ENCODE assay signal across 18 mouse cellular contexts in the genomic region with DNA sequence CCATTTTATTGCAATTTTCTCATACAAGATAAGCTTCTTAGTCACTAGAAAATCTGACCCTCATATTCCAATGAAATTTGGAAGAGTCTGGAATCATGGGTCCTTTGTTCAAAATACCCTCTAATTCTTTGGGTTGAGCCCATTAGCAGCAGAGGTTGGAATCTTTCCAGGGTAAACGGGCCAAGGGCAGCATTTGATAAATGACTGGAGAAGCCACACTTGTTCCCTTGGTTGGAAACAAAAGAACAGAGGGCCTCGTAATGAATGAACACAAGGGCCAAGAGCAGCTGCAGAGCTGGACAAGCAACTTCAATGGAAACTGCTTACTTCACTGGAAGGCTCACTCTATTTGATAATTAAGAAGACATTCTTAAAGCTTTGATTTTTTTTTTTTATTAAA.
A peak's percentile ranks its signal among the peaks of the same experiment; 100 is the strongest.
DNase-seq lines count a peak whose midpoint lies in the region; ATAC-seq and TF ChIP-seq lines count a peak whose summit lies in the region.
"Had no signal": no experiment of that assay in that cellular context is flagged by ENCODE, and none has a peak within 500 bp of the region (broad histone marks: within the 10 kb centered on the region; RNA-seq: fewer than 3 reads in every experiment).

No protein-coding gene starts in this region.

- H3K9ac ChIP-seq in hindbrain, embryonic 12.5 days, result no peak overlapping the region
- H3K9ac ChIP-seq in hindbrain, embryonic 13.5 days, result no peak overlapping the region
- H3K9ac ChIP-seq: heart, embryonic 12.5 days; liver, embryonic 13.5 days had no signal

- H3K4me3 ChIP-seq in hindbrain, embryonic 12.5 days, result no peak overlapping the region
- no peak overlapping the region for H3K4me3 ChIP-seq in hindbrain, embryonic 13.5 days
- H3K4me3 ChIP-seq: heart, embryonic 12.5 days; liver, embryonic 13.5 days; megakaryocyte, embryonic 14.5 days had no signal

- H3K9me3 ChIP-seq in hindbrain, embryonic 12.5 days (replicated peaks), result no peaks in the 10 kb centered on the region
- H3K9me3 ChIP-seq in hindbrain, embryonic 13.5 days, result no peaks in the 10 kb centered on the region
- H3K9me3 ChIP-seq: heart, embryonic 12.5 days; liver, embryonic 13.5 days had no signal

- no peak for TF ChIP-seq CTCF in brain, embryonic 14.5 days (IDR thresholded peaks at IDR 0.05; ENCODE audit: borderline replicate concordance, extremely low read depth, insufficient read depth, insufficient read length)

- H3K36me3 ChIP-seq in hindbrain, embryonic 12.5 days, result no peaks in the 10 kb centered on the region
- no peaks in the 10 kb centered on the region for H3K36me3 ChIP-seq in hindbrain, embryonic 13.5 days
- H3K36me3 ChIP-seq: heart, embryonic 12.5 days; liver, embryonic 13.5 days had no signal

- 19% methylated on average over 2 of the region's 2 CpGs for WGBS in hindbrain, embryonic 12.5 days
- 12% methylated on average over 2 of the region's 2 CpGs for WGBS in hindbrain, embryonic 13.5 days

- no peak overlapping the region for H3K4me2 ChIP-seq in hindbrain, embryonic 12.5 days (replicated peaks)
- H3K4me2 ChIP-seq in hindbrain, embryonic 13.5 days, result no peak overlapping the region
- H3K4me2 ChIP-seq: heart, embryonic 12.5 days; liver, embryonic 13.5 days had no signal

- H3K4me1 ChIP-seq in hindbrain, embryonic 12.5 days, result peaks cover 14% of the 10 kb centered on the region
- H3K4me1 ChIP-seq in hindbrain, embryonic 13.5 days (replicated peaks), result peaks cover 32% of the 10 kb centered on the region
- H3K4me1 ChIP-seq: liver, embryonic 13.5 days; megakaryocyte, embryonic 14.5 days had no signal

- no peaks in the 10 kb centered on the region for H3K27me3 ChIP-seq in hindbrain, embryonic 12.5 days
- H3K27me3 ChIP-seq in hindbrain, embryonic 13.5 days, result no peaks in the 10 kb centered on the region
- H3K27me3 ChIP-seq: heart, embryonic 12.5 days had no signal

- TF ChIP-seq POLR2A in brain, embryonic 14.5 days (IDR thresholded peaks at IDR 0.05; ENCODE audit: borderline replicate concordance, extremely low read depth, insufficient read depth, insufficient read length, poor library complexity, severe bottlenecking), result no peak

- ATAC-seq in hindbrain, embryonic 12.5 days (ENCODE audit: low FRiP score), result no peak
- no peak for ATAC-seq in hindbrain, embryonic 13.5 days (ENCODE audit: low FRiP score)
- ATAC-seq: intestine, postnatal 0 days; lung, postnatal 0 days had no signal

- peak; percentile 66 to 75 for DNase-seq in cerebellum, postnatal 10 days
- DNase-seq in cerebellum, adult 18-20 months, result no peak
- DNase-seq in Muller cell, postnatal 12 days (ENCODE audit: inconsistent ontology term), result peak; percentile 89
- DNase-seq in brain, embryonic 14.5 days (ENCODE audit: low read depth), result peak; percentile 92
- no peak for DNase-seq in frontal cortex, postnatal 14 days (ENCODE audit: low spot score in 2 of 2)
- DNase-seq: B cell, adult 2 months; cerebellum, adult 11 months; heart, postnatal 36 days; liver, embryonic 13.5 days; right cerebral cortex, postnatal 25 days; thymus, postnatal 4 days had no signal

- peak overlapping the region; percentile 31; the same call in 1 of the 2 replicates for H3K27ac ChIP-seq in hindbrain, embryonic 12.5 days
- H3K27ac ChIP-seq in hindbrain, embryonic 13.5 days, result no peak overlapping the region
- H3K27ac ChIP-seq: kidney, postnatal 0 days; liver, embryonic 13.5 days had no signal

Comparison
In these comparisons a context has a peak if more than half of its experiments do, and no peak if none do; other contexts are left out.
1. DNase-seq: peak in cerebellum, postnatal 10 days (2 of 2), Muller cell, postnatal 12 days (single experiment) and brain, embryonic 14.5 days (single experiment); none in cerebellum, adult 18-20 months (0 of 2) and frontal cortex, postnatal 14 days (0 of 2).